Mouse (Mus musculus) urinary bladder, postnatal 25 days (tissue): ENCODE data around the gene Htr3a.

Experiments
- DNase-seq: peaks from one replicate; pipeline ENCODE4 v3.0.0; 2022; ENCODE audit warnings: low spot score

Htr3a gene

GRCm38 (mm10) chr9:48910885-48911537, at the start of gene Htr3a:
Gene Htr3a, minus strand, starts transcription at chr9:48911099.
- no peak for DNase-seq

- no peak for DNase-seq
These were observed 36.7 kb upstream of the Htr3a start for GRCm38 (mm10) chr9:48947565-48947964.

GRCm38 (mm10) chr9:48942349-48942748, 31.4 kb upstream of the Htr3a start:
- no peak for DNase-seq

- DNase-seq: no peak
These were observed 18.5 kb upstream of the Htr3a start for GRCm38 (mm10) chr9:48929436-48929835.

GRCm38 (mm10) chr9:48928781-48929180, 17.9 kb upstream of the Htr3a start:
- DNase-seq: no peak

- DNase-seq: no peak
These were observed 5.3 kb upstream of the Htr3a start for GRCm38 (mm10) chr9:48916011-48916788.

- DNase-seq: no peak
These were observed 6.5 kb downstream of the Htr3a start for GRCm38 (mm10) chr9:48904421-48904820.

GRCm38 (mm10) chr9:48903766-48904165, 7.1 kb downstream of the Htr3a start:
- DNase-seq: no peak

GRCm38 (mm10) chr9:48898551-48898950, 12.3 kb downstream of the Htr3a start:
- DNase-seq: peak; percentile 8

- DNase-seq: no peak
These were observed 14.9 kb downstream of the Htr3a start for GRCm38 (mm10) chr9:48895819-48896536.

- DNase-seq: no peak
These were observed 16.1 kb downstream of the Htr3a start for GRCm38 (mm10) chr9:48894755-48895154.

GRCm38 (mm10) chr9:48893986-48894385, 16.9 kb downstream of the Htr3a start:
- peak; percentile 75 for DNase-seq

- no peak for DNase-seq
These were observed 21.8 kb downstream of the Htr3a start for GRCm38 (mm10) chr9:48889093-48889492.

- no peak for DNase-seq
These were observed 38.0 kb downstream of the Htr3a start for GRCm38 (mm10) chr9:48872896-48873295.

GRCm38 (mm10) chr9:48866523-48867121, 44.3 kb downstream of the Htr3a start:
- DNase-seq: no peak

GRCm38 (mm10) chr9:48865235-48865634, 45.7 kb downstream of the Htr3a start:
- no peak for DNase-seq

- DNase-seq: no peak
These were observed 49.4 kb downstream of the Htr3a start for GRCm38 (mm10) chr9:48861481-48861880.

- peak; percentile 65 for DNase-seq
These were observed 50.4 kb downstream of the Htr3a start for GRCm38 (mm10) chr9:48860526-48860845.

GRCm38 (mm10) chr9:48859828-48860525, 50.9 kb downstream of the Htr3a start:
- no peak for DNase-seq

GRCm38 (mm10) chr9:48857944-48858343, 53.0 kb downstream of the Htr3a start:
- DNase-seq: no peak

- DNase-seq: no peak
These were observed 54.7 kb downstream of the Htr3a start for GRCm38 (mm10) chr9:48856240-48856639.

GRCm38 (mm10) chr9:48849531-48849930, 61.4 kb downstream of the Htr3a start:
- DNase-seq: no peak
